Mouse (Mus musculus) heart, embryonic 10.5 days (tissue): ENCODE results near the gene Atxn10. TPM values are rescaled to one million over a fixed set of nuclear protein-coding genes. Genes with fewer than 3 reads are reported as not detected.

Experiments used
- DNase-seq: peaks from one replicate; pipeline ENCODE4 v3.0.0-alpha.2; 2017; ENCODE audit warnings: low spot score
- H3K27ac ChIP-seq: fragments of 300-500 bp; sonication (generic); 2 replicates; pipeline ENCODE4 v1.5.1; 2016; ENCODE audit warnings: mild to moderate bottlenecking
- H3K27me3 ChIP-seq: fragments of 300-500 bp; sonication (generic); 2 replicates; pipeline ENCODE4 v1.6.1; 2016; ENCODE audit warnings: mild to moderate bottlenecking; ENCODE audit not compliant: poor library complexity, insufficient read depth, severe bottlenecking
- H3K36me3 ChIP-seq: fragments of 300-500 bp; sonication (generic); 2 replicates; pipeline ENCODE4 v1.6.1; 2016; ENCODE audit warnings: mild to moderate bottlenecking, moderate library complexity
- H3K4me1 ChIP-seq: fragments of 300-500 bp; sonication (generic); 2 replicates; pipeline ENCODE4 v1.6.1; 2016; ENCODE audit warnings: mild to moderate bottlenecking
- H3K4me3 ChIP-seq: fragments of 300-500 bp; sonication (generic); 2 replicates; pipeline ENCODE4 v1.5.1; 2016; ENCODE audit warnings: mild to moderate bottlenecking, moderate library complexity
- H3K9me3 ChIP-seq: fragments of 300-500 bp; sonication (generic); 2 replicates; pipeline ENCODE4 v1.6.1; 2016; ENCODE audit warnings: mild to moderate bottlenecking, moderate library complexity
- WGBS: fragments of 180-500 bp; shearing (Covaris S2); methylation state at CpG from one replicate; pipeline ENCODE4 v1.1.7; 2016; 5-methylcytosine and 5-hydroxymethylcytosine counted together
- polyA plus RNA-seq: library from polyadenylated mRNA; unstranded; fragments of >200 nt; fragmentation: Nextera tagmentation; extraction: Ambion mirVana; gene quantifications from 2 replicates; pipeline ENCODE4 v1.2.1, GENCODE M21; 2016

Gene Atxn10
- polyA plus RNA-seq, 1 experiment from 2014 or later, result 302 TPM

DNA sequence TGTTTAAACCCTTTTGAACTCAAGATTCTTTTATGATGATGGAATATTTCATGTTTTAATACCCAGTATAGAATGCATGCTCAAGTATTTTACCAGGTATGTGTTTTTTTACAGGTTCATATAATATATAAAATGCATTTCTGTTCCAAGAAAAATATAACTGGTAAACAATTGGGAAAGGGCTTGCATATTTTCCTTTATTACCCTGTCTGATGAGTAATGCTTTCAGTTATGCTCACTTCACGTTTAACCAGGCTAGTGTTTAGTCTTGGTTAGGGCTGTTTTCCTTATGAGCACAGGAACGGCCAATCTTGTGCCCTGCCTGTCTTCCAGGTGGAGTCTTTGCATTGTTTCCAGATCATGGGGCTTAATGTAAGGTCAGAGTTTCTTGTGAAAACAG lies 84.6 kb downstream of the Atxn10 start:
- H3K27me3 ChIP-seq, result no peaks in the 10 kb centered on the region
- DNase-seq, result no peak
- no peak overlapping the region for H3K4me3 ChIP-seq
- peaks cover 6% of the 10 kb centered on the region; the same call in 1 of the 2 replicates for H3K4me1 ChIP-seq
- no peak overlapping the region for H3K27ac ChIP-seq
- WGBS, result 77% methylated on average over 2 of the region's 2 CpGs
- peaks cover 5% of the 10 kb centered on the region; the same call in 1 of the 2 replicates for H3K36me3 ChIP-seq
- no peaks in the 10 kb centered on the region for H3K9me3 ChIP-seq

DNA sequence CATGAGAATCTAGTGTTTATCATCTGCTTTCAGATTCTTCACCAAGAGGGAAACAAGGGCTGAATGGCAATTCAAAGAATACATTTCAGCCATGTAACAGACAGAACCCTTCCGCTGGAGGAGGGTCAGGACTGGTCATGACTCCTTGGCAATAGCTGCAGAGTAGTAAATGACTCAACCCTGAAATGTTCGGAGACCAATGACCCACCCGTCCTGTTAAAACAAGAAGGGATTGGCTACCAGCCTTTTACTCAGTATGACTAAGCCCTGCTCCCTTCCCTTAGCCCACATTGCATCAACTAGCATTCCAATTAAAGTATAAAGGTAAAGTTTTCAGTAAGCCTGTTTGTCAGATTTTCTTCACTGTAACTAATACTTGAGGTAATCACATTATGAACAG lies 88.2 kb downstream of the Atxn10 start:
- no peak overlapping the region for H3K4me3 ChIP-seq
- H3K27ac ChIP-seq, result no peak overlapping the region
- no peaks in the 10 kb centered on the region for H3K27me3 ChIP-seq
- DNase-seq, result no peak
- H3K36me3 ChIP-seq, result no peaks in the 10 kb centered on the region
- H3K9me3 ChIP-seq, result no peaks in the 10 kb centered on the region
- peaks cover 24% of the 10 kb centered on the region for H3K4me1 ChIP-seq
- 84% methylated on average over 3 of the region's 3 CpGs for WGBS

DNA sequence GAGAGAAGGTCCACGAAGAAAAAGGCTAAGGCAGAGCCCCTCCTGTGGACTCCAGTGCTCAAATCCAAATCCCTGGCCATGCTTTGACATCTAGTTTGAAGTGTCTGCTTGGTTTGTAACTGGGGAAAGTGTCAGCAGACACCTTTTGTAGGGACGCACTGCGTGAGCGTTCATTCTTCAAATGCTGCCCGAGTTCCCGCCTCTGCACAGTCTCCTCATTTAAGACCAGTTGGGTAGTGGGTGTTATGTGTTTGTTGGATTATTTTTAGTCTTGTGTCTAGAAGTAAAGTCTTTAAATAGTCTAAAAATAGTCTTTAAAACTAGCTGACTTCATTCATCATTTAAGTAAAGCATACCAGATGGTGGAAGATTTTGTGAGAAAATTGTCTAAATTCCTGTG lies 92.1 kb downstream of the Atxn10 start:
- Histone ChIP-seq H3K4me1 (peaks cover 28% of the 10 kb centered on the region), H3K27me3 (no peaks in the 10 kb centered on the region), H3K36me3 (no peaks in the 10 kb centered on the region), H3K4me3 (no peak overlapping the region), H3K9me3 (no peaks in the 10 kb centered on the region), H3K27ac (no peak overlapping the region; the same call in 1 of the 2 replicates)
- 65% methylated on average over 6 of the region's 6 CpGs for WGBS
- DNase-seq, result no peak

DNA sequence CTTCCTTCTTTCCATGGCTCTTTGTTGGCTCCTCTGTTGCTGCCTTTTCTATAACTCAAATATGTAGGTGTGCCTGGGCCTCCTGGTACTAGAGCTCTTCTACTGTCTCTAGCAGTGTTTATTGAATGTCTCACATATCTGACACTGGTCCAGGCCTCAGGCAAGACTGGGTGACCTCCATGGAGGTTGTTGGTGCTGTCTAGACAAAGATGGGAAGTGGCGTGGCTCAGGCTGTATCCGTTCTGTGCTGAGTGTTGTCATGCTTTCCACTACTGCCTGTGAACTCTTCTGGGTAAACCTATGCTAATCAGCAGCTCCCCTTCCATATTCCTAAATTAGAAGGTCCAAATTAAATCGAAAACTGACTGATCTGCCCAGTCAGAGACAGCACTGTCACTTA lies 106.5 kb downstream of the Atxn10 start:
- Histone ChIP-seq H3K27ac (no peak overlapping the region), H3K9me3 (no peaks in the 10 kb centered on the region), H3K36me3 (peaks cover 49% of the 10 kb centered on the region), H3K4me1 (no peaks in the 10 kb centered on the region), H3K4me3 (no peak overlapping the region), H3K27me3 (no peaks in the 10 kb centered on the region)
- 77% methylated on average over 3 of the region's 3 CpGs for WGBS
- DNase-seq, result no peak

DNA sequence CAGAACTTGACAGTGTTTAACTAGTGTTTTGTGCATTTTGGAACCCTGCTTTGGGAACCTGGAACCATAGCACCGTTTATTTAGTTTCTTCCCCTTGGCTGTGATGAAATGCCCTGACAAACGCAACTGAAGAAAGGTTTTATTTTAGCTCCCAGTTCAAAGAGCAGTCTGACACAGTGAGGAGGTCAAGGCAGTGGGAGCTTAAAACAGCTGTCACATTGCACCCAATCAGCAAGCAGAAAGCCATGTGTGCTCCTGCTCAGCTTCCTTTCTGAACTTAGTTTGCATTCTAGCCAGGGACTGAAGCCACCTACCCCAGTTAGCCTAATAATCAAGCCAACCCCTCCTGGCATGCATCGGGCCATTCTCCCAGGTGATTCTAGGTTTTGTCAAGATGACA lies 110.6 kb downstream of the Atxn10 start:
- no peak for DNase-seq
- Histone ChIP-seq H3K36me3 (peaks cover 51% of the 10 kb centered on the region), H3K27me3 (no peaks in the 10 kb centered on the region), H3K4me1 (no peaks in the 10 kb centered on the region), H3K27ac (no peak overlapping the region), H3K9me3 (no peaks in the 10 kb centered on the region), H3K4me3 (no peak overlapping the region)
- 85% methylated on average over 3 of the region's 3 CpGs for WGBS

DNA sequence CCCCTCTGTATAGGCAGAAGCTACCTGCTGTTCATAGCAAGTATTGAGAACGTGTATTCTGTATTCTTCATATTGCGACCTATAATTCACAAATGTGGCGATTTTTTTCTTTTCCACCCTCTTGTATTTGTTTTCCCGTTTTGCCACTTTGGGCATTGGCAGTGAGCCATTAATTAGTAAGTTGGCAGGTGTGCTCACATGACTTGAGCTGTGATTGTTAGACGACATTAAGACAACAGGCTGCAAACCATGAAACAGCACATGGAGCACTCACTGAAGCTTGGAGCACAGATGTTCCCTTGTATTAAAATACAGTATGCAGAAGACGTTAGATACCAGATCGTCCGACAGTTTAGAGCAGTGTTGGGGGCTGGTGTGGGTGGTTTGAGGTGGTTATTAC lies 120.8 kb downstream of the Atxn10 start:
- H3K4me1 ChIP-seq, result peaks cover 36% of the 10 kb centered on the region
- WGBS, result 88% methylated on average over 8 of the region's 8 CpGs
- no peak for DNase-seq
- peaks cover 37% of the 10 kb centered on the region for H3K36me3 ChIP-seq
- no peak overlapping the region for H3K4me3 ChIP-seq
- no peak overlapping the region for H3K27ac ChIP-seq
- H3K27me3 ChIP-seq, result peaks cover 5% of the 10 kb centered on the region; the same call in 1 of the 2 replicates
- H3K9me3 ChIP-seq, result no peaks in the 10 kb centered on the region

DNA sequence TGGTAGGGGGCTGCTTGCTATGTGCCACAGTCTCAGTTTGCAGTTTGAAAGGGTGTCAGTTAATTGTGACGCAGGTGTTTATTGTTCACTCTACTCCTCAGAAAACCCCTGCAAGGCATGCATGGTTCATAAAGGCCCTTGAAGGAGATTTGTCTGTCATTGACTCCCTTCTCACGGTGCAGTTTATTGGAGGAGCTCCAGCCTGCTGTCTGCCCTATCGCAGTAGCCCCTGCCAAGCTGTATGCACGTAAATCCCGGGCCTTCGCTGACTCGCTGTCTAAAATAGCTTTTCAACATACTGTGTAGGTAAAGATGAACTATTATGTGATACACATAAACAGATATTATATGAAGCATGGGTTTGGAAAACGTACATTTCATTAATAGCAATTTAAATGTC lies 121.8 kb downstream of the Atxn10 start:
- Histone ChIP-seq H3K27ac (no peak overlapping the region), H3K27me3 (peaks cover 13% of the 10 kb centered on the region), H3K36me3 (peaks cover 41% of the 10 kb centered on the region), H3K4me1 (peaks cover 36% of the 10 kb centered on the region), H3K4me3 (no peak overlapping the region), H3K9me3 (no peaks in the 10 kb centered on the region)
- WGBS, result 85% methylated on average over 8 of the region's 8 CpGs
- no peak for DNase-seq

DNA sequence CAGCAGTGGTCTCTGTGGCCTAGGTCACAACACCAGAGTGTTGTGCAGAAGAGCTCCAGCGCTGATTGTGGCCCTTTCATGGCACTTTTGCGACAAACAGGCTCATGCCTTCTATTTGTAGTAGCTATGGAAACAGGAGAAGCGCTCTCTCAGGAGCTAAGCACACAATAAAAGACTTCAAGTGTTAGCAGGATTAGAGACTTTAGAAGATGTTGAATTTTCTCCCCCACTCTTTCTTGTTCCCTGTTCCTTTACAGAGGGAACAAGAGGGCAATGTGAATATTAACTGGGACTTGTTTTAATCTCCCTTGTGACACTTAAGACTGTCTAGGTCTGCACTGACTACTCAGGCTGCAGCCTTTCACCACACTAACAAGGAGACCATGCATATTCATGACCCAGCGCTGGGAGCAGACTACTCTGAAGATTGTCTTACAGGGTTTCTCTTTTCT lies 122.6 kb downstream of the Atxn10 start:
- H3K4me3 ChIP-seq, result no peak overlapping the region
- peaks cover 13% of the 10 kb centered on the region for H3K27me3 ChIP-seq
- DNase-seq, result no peak
- H3K9me3 ChIP-seq, result no peaks in the 10 kb centered on the region
- H3K4me1 ChIP-seq, result peaks cover 36% of the 10 kb centered on the region
- H3K27ac ChIP-seq, result no peak overlapping the region
- 66% methylated on average over 4 of the region's 4 CpGs for WGBS
- peaks cover 49% of the 10 kb centered on the region for H3K36me3 ChIP-seq

DNA sequence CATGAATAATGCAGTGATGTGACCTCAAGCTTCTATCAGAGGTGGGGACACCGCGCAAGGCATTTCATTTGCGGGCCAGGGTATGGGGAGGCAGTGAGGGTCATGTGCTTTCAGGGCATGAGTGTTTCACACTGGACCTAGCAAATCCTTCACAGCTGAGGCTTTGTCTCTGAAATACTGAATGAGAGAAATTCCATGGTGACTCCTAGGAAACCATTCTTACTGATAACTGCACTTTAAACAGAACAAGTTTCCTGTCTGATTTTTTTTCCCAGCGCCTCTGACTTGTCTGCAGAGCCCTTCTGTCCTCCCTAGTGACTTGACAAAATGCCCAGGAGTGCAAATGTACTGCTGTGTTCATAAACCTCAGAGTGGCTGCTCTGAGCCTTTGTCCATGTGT lies 125.5 kb downstream of the Atxn10 start:
- Histone ChIP-seq H3K27me3 (peaks cover 8% of the 10 kb centered on the region), H3K27ac (no peak overlapping the region; the same call in 1 of the 2 replicates), H3K36me3 (peaks cover 47% of the 10 kb centered on the region), H3K9me3 (no peaks in the 10 kb centered on the region), H3K4me3 (no peak overlapping the region), H3K4me1 (peaks cover 36% of the 10 kb centered on the region)
- 62% methylated on average over 4 of the region's 4 CpGs for WGBS
- DNase-seq, result no peak

DNA sequence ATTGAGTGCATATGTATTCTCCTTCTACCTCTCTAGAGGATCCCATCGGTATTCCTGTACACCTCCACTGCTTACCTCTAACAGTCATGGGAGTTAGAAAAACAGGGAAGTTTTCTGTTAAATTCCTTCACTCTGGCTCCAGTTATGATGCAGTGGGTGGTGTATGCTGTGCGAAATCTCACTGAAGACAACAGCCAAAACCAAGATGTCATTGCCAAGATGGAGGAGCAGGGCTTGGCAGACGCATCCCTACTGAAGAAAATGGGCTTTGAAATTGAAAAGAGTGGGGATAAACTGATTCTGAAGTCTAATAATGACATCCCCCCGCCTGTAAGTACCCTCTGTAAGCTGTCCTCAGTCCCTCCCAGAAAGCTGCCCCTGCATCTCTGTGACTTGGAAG lies 126.1 kb downstream of the Atxn10 start:
- 89% methylated on average over 4 of the region's 4 CpGs for WGBS
- Histone ChIP-seq H3K27ac (no peak overlapping the region), H3K4me1 (peaks cover 36% of the 10 kb centered on the region), H3K27me3 (peaks cover 8% of the 10 kb centered on the region), H3K36me3 (peaks cover 53% of the 10 kb centered on the region), H3K4me3 (no peak overlapping the region), H3K9me3 (no peaks in the 10 kb centered on the region)
- DNase-seq, result no peak

DNA sequence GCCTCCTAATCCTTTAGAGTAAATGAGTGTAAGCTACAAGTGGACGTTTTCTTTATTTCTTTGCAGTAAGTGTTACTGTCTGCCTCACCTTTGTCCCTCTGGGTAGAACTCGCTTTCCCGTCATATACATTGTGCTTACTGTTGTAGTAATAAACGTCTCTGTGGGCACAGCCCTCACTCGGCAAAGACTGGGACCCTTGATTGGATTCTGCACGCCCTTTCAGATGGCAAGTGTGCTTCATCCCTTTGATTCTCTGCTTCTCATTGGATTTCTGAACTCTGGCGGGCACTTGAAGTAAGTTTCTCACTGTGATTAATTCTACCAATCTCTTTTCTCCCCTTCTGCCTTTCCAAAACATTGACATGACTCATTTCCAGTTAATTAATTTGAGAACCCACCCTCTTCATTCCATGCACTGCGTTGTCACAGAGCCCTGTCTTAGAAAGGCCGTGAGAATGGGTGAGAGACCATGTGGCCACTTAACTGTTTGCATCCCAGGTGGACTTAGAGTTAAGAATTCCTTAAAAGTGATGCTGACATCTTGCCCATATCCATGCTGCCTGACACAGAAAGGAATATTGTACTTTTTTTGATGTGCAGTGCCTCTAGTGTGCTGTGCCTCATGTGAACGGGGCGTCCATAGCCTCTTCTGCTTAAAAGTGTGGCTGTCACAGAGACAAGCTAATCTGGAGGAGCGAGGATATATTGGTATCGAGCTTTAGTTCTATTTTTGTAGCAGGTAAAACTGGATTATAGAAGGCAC lies 127.2 kb downstream of the Atxn10 start:
- H3K9me3 ChIP-seq, result no peaks in the 10 kb centered on the region
- H3K27me3 ChIP-seq, result peaks cover 8% of the 10 kb centered on the region
- H3K36me3 ChIP-seq, result peaks cover 62% of the 10 kb centered on the region
- DNase-seq, result no peak
- peaks cover 33% of the 10 kb centered on the region for H3K4me1 ChIP-seq
- H3K4me3 ChIP-seq, result no peak overlapping the region
- H3K27ac ChIP-seq, result no peak overlapping the region
- 84% methylated on average over 13 of the region's 13 CpGs for WGBS

DNA sequence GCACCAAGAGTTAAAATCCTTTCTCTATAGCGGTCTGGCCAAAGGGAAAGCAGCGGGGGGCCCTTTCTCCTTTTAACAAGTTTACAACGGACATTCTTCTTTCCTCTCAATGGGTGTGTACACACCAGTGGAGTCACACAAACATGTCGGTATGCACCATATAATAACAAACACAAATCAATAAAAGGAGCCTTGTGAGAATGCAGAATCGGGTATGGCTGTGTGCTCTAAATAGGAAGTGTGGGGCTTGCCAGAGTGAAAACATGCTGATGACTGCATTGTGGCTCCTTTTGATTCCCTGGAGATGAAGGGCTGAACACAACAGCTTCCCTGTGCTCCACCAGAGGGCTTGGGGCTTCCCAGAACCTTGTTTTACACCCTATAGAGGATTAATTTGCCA lies 128.1 kb downstream of the Atxn10 start:
- H3K4me3 ChIP-seq, result no peak overlapping the region
- 59% methylated on average over 5 of the region's 5 CpGs for WGBS
- H3K27ac ChIP-seq, result no peak overlapping the region
- H3K36me3 ChIP-seq, result peaks cover 71% of the 10 kb centered on the region
- peaks cover 26% of the 10 kb centered on the region for H3K4me1 ChIP-seq
- no peaks in the 10 kb centered on the region for H3K9me3 ChIP-seq
- DNase-seq, result no peak
- H3K27me3 ChIP-seq, result peaks cover 8% of the 10 kb centered on the region

DNA sequence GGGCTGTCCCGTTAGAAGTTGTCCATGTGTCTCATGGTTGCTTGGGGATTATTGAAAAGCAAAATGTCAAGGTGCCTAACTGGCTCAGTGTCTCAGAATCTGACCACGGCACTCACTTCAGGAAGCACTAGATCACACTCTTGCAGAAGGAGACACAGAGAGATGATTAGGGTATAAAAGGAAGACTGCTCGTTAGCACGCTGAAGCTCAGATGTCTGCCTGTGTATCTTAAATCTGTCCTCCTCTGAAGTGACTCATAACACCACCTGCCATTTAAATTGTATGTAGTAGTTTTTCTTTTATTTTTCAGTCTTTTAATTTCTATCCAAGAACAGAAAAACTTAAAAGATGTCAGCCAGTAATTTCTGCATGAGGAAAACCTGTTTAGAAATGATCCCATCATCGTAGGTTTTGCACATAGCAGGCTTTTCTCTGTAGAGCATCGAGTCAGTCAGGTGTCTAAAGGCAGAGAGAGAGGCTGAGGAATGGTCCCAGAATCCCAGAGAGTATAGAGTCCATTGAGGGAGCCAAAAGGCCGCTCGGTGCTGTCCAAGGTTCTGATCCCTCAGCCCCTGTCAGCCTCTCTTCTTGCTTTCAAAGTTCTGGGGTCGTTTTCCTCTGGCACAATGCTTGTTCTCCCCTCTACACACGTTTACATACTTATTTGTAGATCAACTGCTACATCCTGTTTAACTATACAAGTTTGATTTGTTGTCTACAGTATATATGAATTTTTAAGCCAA lies 128.9 kb downstream of the Atxn10 start:
- Histone ChIP-seq H3K27ac (no peak overlapping the region), H3K4me1 (peaks cover 17% of the 10 kb centered on the region), H3K36me3 (peaks cover 72% of the 10 kb centered on the region), H3K4me3 (no peak overlapping the region), H3K27me3 (peaks cover 8% of the 10 kb centered on the region), H3K9me3 (no peaks in the 10 kb centered on the region)
- DNase-seq, result no peak
- WGBS, result 61% methylated on average over 10 of the region's 10 CpGs
